Mouse (Mus musculus) heart, adult 11 months (tissue): ENCODE results near the gene Gm379.

ENCODE experiments used
- DNase-seq: peaks from one replicate; pipeline ENCODE4 v3.0.0; 2022

Gm379 gene

DNA sequence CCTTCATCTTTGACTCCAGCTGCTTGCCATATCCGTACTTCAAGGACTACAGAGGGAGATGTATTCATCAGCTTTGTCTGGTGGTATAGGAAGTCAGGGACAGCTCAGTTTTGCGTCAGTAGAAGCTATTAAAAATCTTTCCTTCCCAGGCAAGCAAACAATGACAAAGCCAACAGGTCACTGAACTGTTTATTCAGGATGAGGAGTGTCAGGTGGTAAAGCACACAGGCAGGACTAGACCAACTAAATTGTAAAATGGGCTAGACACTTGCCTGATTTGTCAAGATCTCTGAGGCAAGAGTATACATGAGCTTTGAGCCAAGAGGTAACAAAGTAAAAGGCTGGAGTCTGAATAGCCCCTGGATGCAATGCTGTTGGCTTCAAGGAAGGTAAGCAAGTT, at the start of gene Gm379:
Gm379 (minus strand) TSS at position 7 of the 400 bp plus-strand sequence.
- DNase-seq: no peak

DNA sequence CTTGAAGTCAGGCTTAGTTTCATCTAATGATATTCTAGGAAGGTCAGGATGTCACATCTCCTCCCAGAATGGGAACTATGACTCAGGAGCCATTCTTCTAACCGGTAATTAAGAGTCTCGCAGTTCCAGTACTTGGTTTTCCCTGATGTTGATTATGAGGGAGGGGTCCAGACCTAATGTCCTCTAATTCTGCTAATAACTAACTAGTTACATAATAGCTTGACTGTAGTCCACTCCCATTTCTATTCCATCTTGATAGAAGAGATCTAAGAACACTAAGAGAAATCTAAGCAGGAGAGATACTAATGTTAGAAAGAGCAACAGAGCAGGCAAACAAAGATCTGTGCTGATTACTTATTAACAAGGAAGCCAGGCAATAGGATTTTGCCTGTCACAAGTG, 39.6 kb upstream of the Gm379 start:
- DNase-seq: no peak

DNA sequence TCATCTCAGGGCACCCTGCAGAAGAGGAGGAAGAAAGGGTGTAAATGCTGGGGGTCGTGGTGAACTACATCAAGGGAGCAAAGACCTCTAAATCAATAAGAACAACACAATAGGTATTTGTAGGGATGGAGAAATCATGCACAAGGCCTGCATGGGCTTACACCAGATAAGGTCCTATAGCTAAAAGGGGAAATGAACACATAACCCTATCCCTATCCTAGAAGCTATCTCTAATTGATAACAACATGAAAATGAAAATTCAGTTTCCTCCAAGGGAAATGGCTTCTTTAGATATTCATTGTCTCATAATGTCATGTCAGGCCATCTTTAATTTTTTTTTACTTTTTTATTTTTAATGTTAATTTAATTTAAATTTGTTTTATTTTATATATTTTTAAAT, 4.2 kb upstream of the Gm379 start:
- no peak for DNase-seq

DNA sequence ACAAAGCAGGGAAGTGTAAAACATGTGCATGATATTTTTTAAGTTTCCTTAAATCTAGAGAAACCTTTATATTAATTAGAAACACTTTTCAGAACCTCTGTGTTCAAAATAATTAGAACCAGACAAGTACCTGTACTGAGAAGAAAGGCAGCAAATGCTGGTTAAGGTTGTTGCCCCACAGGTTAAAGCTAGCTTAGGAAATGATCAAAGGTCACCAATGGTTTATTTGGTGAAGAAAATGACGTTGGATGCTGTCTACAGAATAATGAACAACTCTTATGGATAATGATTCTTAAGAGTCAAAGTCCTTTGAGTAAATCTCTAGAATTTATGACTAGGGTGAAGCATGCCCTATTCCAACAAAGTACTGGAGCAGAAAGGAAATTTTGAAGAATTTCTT, 42.7 kb downstream of the Gm379 start:
- no peak for DNase-seq

GRCm38 (mm10) chrX:108620886-108621285, 43.8 kb downstream of the Gm379 start:
- no peak for DNase-seq
